Mouse (Mus musculus) macrophage (primary cell): ENCODE results near the gene Cox17. TPM values are rescaled to one million over a fixed set of nuclear protein-coding genes. Genes with fewer than 3 reads are reported as not detected.
A peak's percentile ranks its signal among the peaks of the same experiment; 100 is the strongest.

Experiments used
- H3K27ac ChIP-seq: fragments of 350-480 bp; formaldehyde crosslinking; 2 replicates; pipeline ENCODE4 v1.9.0; 2021
- H3K36me3 ChIP-seq: fragments of 350-480 bp; formaldehyde crosslinking; 2 replicates; pipeline ENCODE4 v1.9.0; 2021; ENCODE audit errors: inconsistent target
- H3K4me3 ChIP-seq: fragments of 350-480 bp; formaldehyde crosslinking; 2 replicates; pipeline ENCODE4 v1.9.0; 2021; ENCODE audit errors: inconsistent target
- H3K79me2 ChIP-seq: fragments of 350-480 bp; formaldehyde crosslinking; 2 replicates; pipeline ENCODE4 v1.9.0; 2021; ENCODE audit errors: inconsistent target
- WGBS: methylation state at CpG from one replicate; pipeline ENCODE4 v1.1.7; 2026; ENCODE audit warnings: inconsistent platforms; ENCODE audit not compliant: missing documents; 5-methylcytosine and 5-hydroxymethylcytosine counted together
- polyA plus RNA-seq: library from polyadenylated mRNA; stranded (reverse); fragments of 250-400 nt; gene quantifications from 3 replicates; pipeline ENCODE4 v1.2.4, GENCODE M21; 2018; ENCODE audit warnings: inconsistent platforms

The Cox17 gene
- polyA plus RNA-seq, 1 experiment from 2014 or later = 147 TPM

GRCm38 (mm10) chr16:38371705-38372296 lies 25.0 kb downstream of the Cox17 start:
- Histone ChIP-seq H3K4me3 (no peak overlapping the region), H3K27ac (no peak overlapping the region), H3K36me3 (no peaks in the 10 kb centered on the region), H3K79me2 (no peaks in the 10 kb centered on the region)
- WGBS = 97% methylated on average over 15 of the region's 15 CpGs

- Histone ChIP-seq H3K4me3 (no peak overlapping the region), H3K79me2 (no peaks in the 10 kb centered on the region)
- 88% methylated on average over 4 of the region's 4 CpGs for WGBS
Observed at GRCm38 (mm10) chr16:38372876-38373275, 26.1 kb downstream of the Cox17 start.

GRCm38 (mm10) chr16:38373439-38373838 lies 26.6 kb downstream of the Cox17 start:
- no peaks in the 10 kb centered on the region for H3K79me2 ChIP-seq
- H3K27ac ChIP-seq = no peak overlapping the region
- H3K4me3 ChIP-seq = no peak overlapping the region
- no peaks in the 10 kb centered on the region for H3K36me3 ChIP-seq
- WGBS = 93% methylated on average over 10 of the region's 10 CpGs

More at GRCm38 (mm10) chr16:38372876-38373275, 26.1 kb downstream of the Cox17 start:
- Histone ChIP-seq H3K27ac (no peak overlapping the region), H3K36me3 (no peaks in the 10 kb centered on the region)

GRCm38 (mm10) chr16:38373941-38374340 lies 27.1 kb downstream of the Cox17 start:
- no peak overlapping the region for H3K27ac ChIP-seq
- WGBS = 92% methylated on average over 16 of the region's 16 CpGs
- no peaks in the 10 kb centered on the region for H3K79me2 ChIP-seq
- no peak overlapping the region for H3K4me3 ChIP-seq
- no peaks in the 10 kb centered on the region for H3K36me3 ChIP-seq

- WGBS = 87% methylated on average over 10 of the region's 10 CpGs
- no peak overlapping the region for H3K4me3 ChIP-seq
- no peaks in the 10 kb centered on the region for H3K79me2 ChIP-seq
- H3K27ac ChIP-seq = no peak overlapping the region
- H3K36me3 ChIP-seq = no peaks in the 10 kb centered on the region
Observed at GRCm38 (mm10) chr16:38374379-38375140, 27.8 kb downstream of the Cox17 start.

- 86% methylated on average over 7 of the region's 7 CpGs for WGBS
- H3K36me3 ChIP-seq = no peaks in the 10 kb centered on the region
- H3K79me2 ChIP-seq = no peaks in the 10 kb centered on the region
- H3K4me3 ChIP-seq = no peak overlapping the region
- H3K27ac ChIP-seq = no peak overlapping the region
Observed at GRCm38 (mm10) chr16:38375182-38375581, 28.4 kb downstream of the Cox17 start.

GRCm38 (mm10) chr16:38376163-38376840 lies 29.5 kb downstream of the Cox17 start:
- no peaks in the 10 kb centered on the region for H3K36me3 ChIP-seq
- WGBS = 18% methylated on average over 11 of the region's 17 CpGs
- peak overlapping the region; percentile 48 for H3K27ac ChIP-seq
- H3K79me2 ChIP-seq = no peaks in the 10 kb centered on the region
- H3K4me3 ChIP-seq = peak overlapping the region; percentile 38

- Histone ChIP-seq H3K79me2 (no peaks in the 10 kb centered on the region), H3K4me3 (peak overlapping the region; percentile 38), H3K27ac (peak overlapping the region; percentile 48), H3K36me3 (no peaks in the 10 kb centered on the region)
- WGBS = 21% methylated on average over 8 of the region's 8 CpGs
Observed at GRCm38 (mm10) chr16:38376841-38377249, 30.1 kb downstream of the Cox17 start.

- H3K4me3 ChIP-seq = no peak overlapping the region
- H3K79me2 ChIP-seq = no peaks in the 10 kb centered on the region
- 97% methylated on average over 6 of the region's 6 CpGs for WGBS
- H3K27ac ChIP-seq = no peak overlapping the region
- no peaks in the 10 kb centered on the region for H3K36me3 ChIP-seq
Observed at GRCm38 (mm10) chr16:38377546-38377945, 30.8 kb downstream of the Cox17 start.

- Histone ChIP-seq H3K79me2 (no peaks in the 10 kb centered on the region), H3K36me3 (no peaks in the 10 kb centered on the region), H3K27ac (no peak overlapping the region), H3K4me3 (no peak overlapping the region)
- WGBS = 95% methylated on average over 6 of the region's 6 CpGs
Observed at GRCm38 (mm10) chr16:38378591-38378990, 31.8 kb downstream of the Cox17 start.

- Histone ChIP-seq H3K79me2 (no peaks in the 10 kb centered on the region), H3K27ac (no peak overlapping the region), H3K36me3 (no peaks in the 10 kb centered on the region), H3K4me3 (no peak overlapping the region)
- 64% methylated on average over 6 of the region's 6 CpGs for WGBS
Observed at GRCm38 (mm10) chr16:38379088-38379487, 32.3 kb downstream of the Cox17 start.

GRCm38 (mm10) chr16:38379493-38379892 lies 32.7 kb downstream of the Cox17 start:
- H3K79me2 ChIP-seq = no peaks in the 10 kb centered on the region

GRCm38 (mm10) chr16:38379926-38380325 lies 33.1 kb downstream of the Cox17 start:
- H3K36me3 ChIP-seq = no peaks in the 10 kb centered on the region
- H3K4me3 ChIP-seq = no peak overlapping the region
- WGBS = no CpG with 5 or more reads among the region's 3 CpGs

More at GRCm38 (mm10) chr16:38379493-38379892, 32.7 kb downstream of the Cox17 start:
- H3K27ac ChIP-seq = no peak overlapping the region
- no peaks in the 10 kb centered on the region for H3K36me3 ChIP-seq
- WGBS = 84% methylated on average over 3 of the region's 3 CpGs
- H3K4me3 ChIP-seq = no peak overlapping the region

GRCm38 (mm10) chr16:38383683-38384082 lies 36.9 kb downstream of the Cox17 start:
- Histone ChIP-seq H3K4me3 (no peak overlapping the region), H3K79me2 (no peaks in the 10 kb centered on the region), H3K36me3 (no peaks in the 10 kb centered on the region), H3K27ac (no peak overlapping the region)
- 96% methylated on average over 2 of the region's 2 CpGs for WGBS

More at GRCm38 (mm10) chr16:38379926-38380325, 33.1 kb downstream of the Cox17 start:
- Histone ChIP-seq H3K79me2 (no peaks in the 10 kb centered on the region), H3K27ac (no peak overlapping the region)

- 78% methylated on average over 6 of the region's 6 CpGs for WGBS
- Histone ChIP-seq H3K27ac (no peak overlapping the region), H3K4me3 (no peak overlapping the region), H3K79me2 (no peaks in the 10 kb centered on the region), H3K36me3 (no peaks in the 10 kb centered on the region)
Observed at GRCm38 (mm10) chr16:38385184-38385634, 38.4 kb downstream of the Cox17 start.
